Comparison of ENCODE assay signal across 8 mouse cellular contexts in genomic region chr15:12009712-12010601, GRCm38 (mm10). TPM values are rescaled to one million over a fixed set of nuclear protein-coding genes. Genes with fewer than 3 reads are reported as not detected.
DNase-seq lines count a peak whose midpoint lies in the region; ATAC-seq and TF ChIP-seq lines count a peak whose summit lies in the region.

No protein-coding gene starts in this region.

- no peaks in the 10 kb centered on the region for H3K9me3 ChIP-seq in hindbrain, embryonic 12.5 days (replicated peaks)
- no peaks in the 10 kb centered on the region for H3K9me3 ChIP-seq in lung, embryonic 16.5 days (ENCODE audit: control insufficient read depth, low read length)

- peak; percentile 9 for DNase-seq in adrenal gland, postnatal 14 days
- DNase-seq in adrenal gland, postnatal 10 days = no peak
- DNase-seq in spleen, adult 2 months (ENCODE audit: low read depth in 1 of 2, low spot score in 2 of 2) = peak; percentile 78 to 91
- DNase-seq in gastrocnemius, postnatal 4 days (ENCODE audit: low spot score in 2 of 2) = no peak
- DNase-seq in layer of hippocampus, postnatal 25 days (ENCODE audit: extremely low spot score in 1 of 2, low spot score in 1 of 2) = no peak

- no peak for TF ChIP-seq CTCF in bone marrow, adult 2 months (IDR thresholded peaks at IDR 0.05; ENCODE audit: control insufficient read depth, insufficient read depth, low read length)
- TF ChIP-seq CTCF in spleen, adult 2 months (IDR thresholded peaks at IDR 0.05; ENCODE audit: extremely low read depth, insufficient read depth, insufficient read length, insufficient replicate concordance) = no peak

- no peaks in the 10 kb centered on the region for H3K36me3 ChIP-seq in hindbrain, embryonic 12.5 days
- H3K36me3 ChIP-seq in lung, embryonic 16.5 days (ENCODE audit: control insufficient read depth, insufficient read depth, low read length) = no peaks in the 10 kb centered on the region
- H3K36me3 ChIP-seq in spleen, adult 2 months (ENCODE audit: control insufficient read depth, insufficient read depth, low read length) = no peaks in the 10 kb centered on the region

- H3K9ac ChIP-seq in hindbrain, embryonic 12.5 days = no peak overlapping the region
- H3K9ac ChIP-seq in lung, embryonic 16.5 days (ENCODE audit: low read length) = peak overlapping the region; percentile 61

- peak overlapping the region; percentile 76 for H3K4me3 ChIP-seq in bone marrow, adult 2 months (replicated peaks; ENCODE audit: control insufficient read depth, low read depth, low read length)
- H3K4me3 ChIP-seq in hindbrain, embryonic 12.5 days = peak overlapping the region; percentile 6
- H3K4me3 ChIP-seq in lung, embryonic 16.5 days (ENCODE audit: low read length) = peak overlapping the region; percentile 51
- peak overlapping the region; percentile 57 for H3K4me3 ChIP-seq in spleen, adult 2 months (ENCODE audit: extremely low read depth, insufficient read depth, insufficient read length)

- peak overlapping the region; percentile 33 for H3K4me2 ChIP-seq in hindbrain, embryonic 12.5 days (replicated peaks)
- peak overlapping the region; percentile 71 for H3K4me2 ChIP-seq in lung, embryonic 16.5 days (ENCODE audit: low read depth, low read length)

- TF ChIP-seq POLR2A in bone marrow, adult 2 months (IDR thresholded peaks at IDR 0.05; ENCODE audit: borderline replicate concordance, control insufficient read depth, low read depth, low read length) = no peak
- no peak for TF ChIP-seq POLR2A in spleen, adult 2 months (IDR thresholded peaks at IDR 0.05; ENCODE audit: low read depth, low read length)

- no peak for ATAC-seq in hindbrain, embryonic 12.5 days (ENCODE audit: low FRiP score)
- no peak for ATAC-seq in lung, embryonic 16.5 days (ENCODE audit: low read depth)

- no peaks in the 10 kb centered on the region for H3K27me3 ChIP-seq in hindbrain, embryonic 12.5 days
- H3K27me3 ChIP-seq in lung, embryonic 16.5 days (ENCODE audit: control insufficient read depth, insufficient read depth, low read depth, low read length) = no peaks in the 10 kb centered on the region
- H3K27me3 ChIP-seq in spleen, adult 2 months (ENCODE audit: control insufficient read depth, insufficient read depth, low read length) = no peaks in the 10 kb centered on the region

- no peaks in the 10 kb centered on the region; the same call in 1 of the 2 replicates for H3K4me1 ChIP-seq in bone marrow, adult 2 months (ENCODE audit: control insufficient read depth, insufficient read depth, low read length)
- no peaks in the 10 kb centered on the region for H3K4me1 ChIP-seq in hindbrain, embryonic 12.5 days
- H3K4me1 ChIP-seq in lung, embryonic 16.5 days (replicated peaks; ENCODE audit: control insufficient read depth, insufficient read depth, low read length) = no peaks in the 10 kb centered on the region; the same call in 1 of the 2 replicates
- peaks cover 18% of the 10 kb centered on the region for H3K4me1 ChIP-seq in spleen, adult 2 months (ENCODE audit: control insufficient read depth, insufficient read depth, insufficient read length)

- H3K27ac ChIP-seq in bone marrow, adult 2 months (ENCODE audit: control insufficient read depth, insufficient read depth, low read depth, low read length, poor library complexity) = peak overlapping the region; percentile 96
- no peak overlapping the region for H3K27ac ChIP-seq in hindbrain, embryonic 12.5 days
- H3K27ac ChIP-seq in lung, embryonic 16.5 days (ENCODE audit: low read length) = no peak overlapping the region
- peak overlapping the region; percentile 93 for H3K27ac ChIP-seq in spleen, adult 2 months (ENCODE audit: insufficient read depth, low read length)

- 26% methylated on average over 23 of the region's 23 CpGs for WGBS in bone marrow, adult 2 months
- WGBS in hindbrain, embryonic 12.5 days = 66% methylated on average over 23 of the region's 23 CpGs
- 43% methylated on average over 23 of the region's 23 CpGs for WGBS in lung, embryonic 16.5 days
- WGBS in spleen, adult 2 months = 26% methylated on average over 23 of the region's 23 CpGs

RNA-seq across cellular contexts. Expression of gene Sub1, which starts 13.2 kb away (rescaled TPM):
- total RNA-seq in adrenal gland, postnatal 14 days (2021) = 251 and 264 TPM in 2 replicates
- total RNA-seq in adrenal gland, postnatal 10 days (2021) = 100 to 1,000 TPM; 235 to 272 TPM
- polyA plus RNA-seq in bone marrow, adult 2 months (2011; ENCODE audit: insufficient read depth, insufficient read length, low replicate concordance, missing spikeins) = 140 and 276 TPM in 2 replicates
- 659 and 677 TPM in 2 replicates for polyA plus RNA-seq in hindbrain, embryonic 12.5 days (2016; fragmentation: Nextera tagmentation; extraction: Ambion mirVana)
- 646 and 678 TPM in 2 replicates for polyA plus RNA-seq in lung, embryonic 16.5 days (2015; fragmentation: Nextera tagmentation; extraction: Ambion mirVana)
- polyA plus RNA-seq in spleen, adult 2 months (2012; rRNA removed) = 2.4 and 2.9 TPM in 2 replicates
- total RNA-seq in gastrocnemius, postnatal 4 days (2021) = 100 to 1,000 TPM; 186 to 196 TPM
- 100 to 1,000 TPM; 305 to 336 TPM for total RNA-seq in layer of hippocampus, postnatal 25 days (2021)

Comparison
In these comparisons a context has a peak if more than half of its experiments do, and no peak if none do; other contexts are left out.
1. DNase-seq: peak in adrenal gland, postnatal 14 days (single experiment) and spleen, adult 2 months (2 of 2); none in adrenal gland, postnatal 10 days (single experiment), gastrocnemius, postnatal 4 days (0 of 2) and layer of hippocampus, postnatal 25 days (0 of 2).
2. H3K27ac ChIP-seq: peak in bone marrow, adult 2 months (single experiment) and spleen, adult 2 months (single experiment); none in hindbrain, embryonic 12.5 days (single experiment) and lung, embryonic 16.5 days (single experiment).
3. H3K4me3 ChIP-seq: peak in every context shown above with its lines; median percentile 76 in bone marrow, adult 2 months; 57 in spleen, adult 2 months; 51 in lung, embryonic 16.5 days; 6 in hindbrain, embryonic 12.5 days.